Mouse (Mus musculus) NIH3T3 (cell line): Measurements from ENCODE around the gene Crabp2.

Experiments
- DNase-seq: peaks from one replicate; pipeline ENCODE4 v3.0.0-alpha.2; 2012; ENCODE audit warnings: low read depth

Gene Crabp2

DNA sequence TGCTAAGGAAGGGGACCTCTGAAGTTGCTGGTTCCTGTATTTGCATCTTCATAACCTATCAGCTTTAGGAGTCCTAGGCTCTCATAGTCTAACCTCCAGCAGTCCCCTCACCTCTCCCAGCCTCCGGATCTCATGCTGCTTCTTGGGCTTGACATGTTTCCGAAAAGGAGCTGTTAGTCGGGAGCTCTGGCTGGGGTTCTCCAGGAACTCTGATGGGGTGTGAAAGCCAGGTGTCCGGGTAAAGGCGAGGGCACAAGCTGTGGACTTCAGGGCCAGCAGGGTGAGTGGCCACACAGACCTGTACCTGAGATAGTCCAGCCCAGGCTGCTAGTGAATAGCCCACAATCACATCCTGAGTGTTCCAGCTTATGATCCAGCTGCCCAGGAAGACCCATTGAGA lies 21.0 kb upstream of the Crabp2 start:
- no peak for DNase-seq

DNA sequence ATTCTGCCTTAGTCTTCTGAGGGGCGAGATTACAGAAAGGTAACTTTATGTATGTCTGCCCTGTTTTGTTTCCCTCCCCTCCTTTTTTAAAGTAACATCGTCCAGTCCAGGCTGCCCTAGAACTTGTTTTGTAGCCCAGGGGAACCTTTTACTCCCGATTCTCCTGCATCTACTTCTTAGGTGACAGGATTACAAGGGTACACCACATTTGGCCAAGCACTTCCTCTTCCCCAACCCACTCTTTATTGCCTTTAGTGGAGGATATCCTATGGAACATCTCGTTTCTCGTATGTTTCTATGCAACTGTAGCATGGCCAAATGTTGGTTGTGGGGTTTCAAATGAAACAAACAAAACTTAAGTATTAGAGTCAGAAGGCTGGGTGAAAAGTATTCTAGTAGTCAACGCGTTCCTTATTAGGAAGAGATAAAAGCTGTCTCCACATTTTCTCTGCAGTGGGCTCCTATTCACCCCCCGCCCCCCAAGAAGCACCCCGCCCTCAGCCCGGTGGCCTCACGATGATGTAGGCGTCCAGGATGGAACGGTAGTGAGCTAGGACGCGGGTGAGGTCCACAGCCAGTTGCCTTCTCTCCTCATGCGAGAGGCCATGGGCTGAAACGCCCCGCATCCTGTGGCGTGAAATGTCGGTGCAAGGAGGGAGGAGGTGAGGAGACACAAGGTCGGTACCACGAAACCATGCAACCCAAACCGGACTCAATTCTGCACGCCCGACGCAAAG lies 19.0 kb upstream of the Crabp2 start:
- DNase-seq, result no peak

GRCm38 (mm10) chr3:87930078-87930795 lies 18.2 kb upstream of the Crabp2 start, which contains the start of the genes Isg20l2 and Rrnad1:
Isg20l2 (plus strand) TSS chr3:87930314.
Rrnad1 (minus strand) TSS chr3:87930717.
- DNase-seq, result peak; percentile 98

DNA sequence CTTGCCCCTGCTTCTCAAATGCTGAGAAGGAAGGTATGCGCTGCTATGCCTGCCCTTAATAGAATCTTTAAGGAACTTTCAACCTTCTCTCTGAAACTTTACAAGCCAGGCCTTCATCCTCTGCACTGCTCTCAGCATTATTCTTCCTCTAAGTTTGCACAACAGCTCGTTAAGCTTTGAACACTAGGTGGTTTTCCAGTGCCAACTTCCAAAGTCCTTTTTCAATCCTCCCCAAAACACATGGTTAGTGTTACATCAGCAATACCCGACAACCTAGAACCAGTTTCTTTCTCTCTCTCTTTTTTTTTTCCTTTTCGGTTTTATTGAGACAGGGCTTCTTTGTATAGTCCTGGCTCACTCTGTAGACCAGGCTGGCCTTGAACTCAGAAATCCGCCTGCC lies 14.4 kb upstream of the Crabp2 start:
- no peak for DNase-seq

DNA sequence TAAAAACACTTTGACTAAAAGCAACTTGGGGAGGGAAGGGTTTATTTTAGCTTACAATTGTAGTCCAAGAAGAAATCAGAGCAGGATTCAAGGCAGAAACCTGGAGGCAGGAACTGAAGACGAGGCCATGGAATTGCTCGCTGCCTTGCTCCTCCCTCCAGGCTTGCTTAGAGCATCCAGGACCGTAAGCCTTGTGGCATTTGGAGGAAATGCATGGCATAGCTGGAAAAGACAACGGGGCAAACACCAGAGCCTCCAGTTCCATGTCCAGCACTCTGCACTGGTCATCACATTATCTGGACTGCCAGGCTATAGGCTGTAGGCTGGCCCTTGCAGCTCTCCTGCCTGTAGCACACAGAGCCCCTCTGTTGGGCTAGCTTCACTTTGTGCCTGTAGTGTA lies 14.0 kb upstream of the Crabp2 start:
- DNase-seq, result no peak

DNA sequence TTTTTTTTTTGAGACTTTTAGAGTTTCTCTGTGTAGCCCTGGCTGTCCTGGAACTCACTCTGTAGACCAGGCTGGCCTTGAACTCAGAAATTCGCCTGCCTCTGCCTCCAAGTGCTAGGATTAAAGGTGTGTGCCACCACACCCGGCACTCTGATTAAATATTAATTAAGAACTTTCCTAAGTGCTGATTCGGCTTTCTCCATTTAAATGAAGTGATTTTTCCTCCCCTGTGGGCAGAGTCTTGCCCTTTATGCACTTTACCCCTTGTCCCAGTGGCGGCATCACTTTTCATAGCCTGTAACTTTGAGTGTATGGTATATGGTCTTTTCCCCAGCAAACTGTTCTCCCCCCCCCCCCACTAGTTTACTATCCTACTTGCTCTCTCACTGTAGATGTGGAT lies 13.3 kb upstream of the Crabp2 start:
- no peak for DNase-seq

DNA sequence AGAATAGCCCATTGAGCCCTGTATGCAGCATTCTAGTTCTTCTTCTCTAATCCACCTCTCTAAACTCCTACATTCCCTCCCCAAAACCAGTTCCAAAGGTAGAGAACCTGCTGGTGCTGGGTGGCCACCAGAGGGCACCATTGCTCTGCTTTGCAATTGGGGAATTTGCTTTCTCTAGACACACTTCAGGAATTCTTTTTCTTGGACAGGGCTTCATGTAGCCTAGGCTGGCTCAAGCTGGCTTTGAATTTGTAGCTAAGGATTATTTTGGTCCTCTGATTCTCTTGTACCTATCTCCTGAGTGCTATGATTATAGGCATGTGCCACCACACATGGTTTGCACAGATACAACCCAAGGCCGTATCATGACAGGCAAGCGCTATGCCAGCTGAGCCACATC lies 12.7 kb upstream of the Crabp2 start:
- peak; percentile 92 for DNase-seq

GRCm38 (mm10) chr3:87940611-87941010 lies 7.9 kb upstream of the Crabp2 start:
- DNase-seq, result peak; percentile 51

GRCm38 (mm10) chr3:87942471-87942870 lies 6.0 kb upstream of the Crabp2 start:
- DNase-seq, result peak; percentile 90

- DNase-seq, result no peak
Observed at GRCm38 (mm10) chr3:87943586-87943985, 4.9 kb upstream of the Crabp2 start.

- DNase-seq, result peak; percentile 80
Observed at GRCm38 (mm10) chr3:87944838-87945600, 3.4 kb upstream of the Crabp2 start.

DNA sequence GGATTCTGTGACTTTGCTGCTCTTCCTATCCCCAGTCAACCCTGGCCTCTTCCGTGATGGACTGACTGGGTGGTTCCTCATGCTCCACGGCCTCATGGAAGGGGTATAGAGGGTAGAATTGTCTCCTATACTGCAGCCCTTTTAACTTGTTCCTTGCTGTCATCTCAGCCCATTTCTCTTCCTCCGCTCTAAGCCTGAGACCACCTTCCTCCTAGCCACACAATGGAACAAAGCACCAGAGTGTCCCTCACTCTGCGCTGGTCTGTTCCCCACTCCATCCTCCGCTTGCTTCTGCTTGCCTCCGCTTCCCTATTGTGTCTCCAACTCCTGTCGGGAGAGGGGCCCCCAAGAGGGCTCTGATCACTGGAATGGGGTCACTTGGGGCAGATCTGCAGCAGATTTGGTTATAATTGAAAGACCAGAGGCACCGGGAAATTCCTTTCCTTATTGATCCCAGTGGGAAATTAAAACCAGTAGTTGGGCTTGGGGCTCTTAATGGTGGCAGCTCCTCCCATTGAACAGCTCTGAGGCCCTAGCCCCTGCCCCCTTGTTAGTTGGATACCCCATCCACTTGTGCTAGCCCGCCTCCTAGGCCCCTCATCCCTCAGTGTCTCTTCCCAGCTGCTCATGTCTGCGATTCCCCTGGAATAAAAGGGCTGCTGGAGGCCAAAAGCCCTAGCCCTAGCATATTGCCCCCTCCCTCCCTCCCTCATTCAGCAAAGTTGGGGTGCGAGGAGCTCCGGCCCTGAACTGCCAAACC lies 2.5 kb upstream of the Crabp2 start:
- DNase-seq, result no peak

GRCm38 (mm10) chr3:87946541-87946860 lies 2.0 kb upstream of the Crabp2 start:
- DNase-seq, result peak; percentile 73

GRCm38 (mm10) chr3:87947056-87947810 lies 1.2 kb upstream of the Crabp2 start:
- DNase-seq, result no peak

DNA sequence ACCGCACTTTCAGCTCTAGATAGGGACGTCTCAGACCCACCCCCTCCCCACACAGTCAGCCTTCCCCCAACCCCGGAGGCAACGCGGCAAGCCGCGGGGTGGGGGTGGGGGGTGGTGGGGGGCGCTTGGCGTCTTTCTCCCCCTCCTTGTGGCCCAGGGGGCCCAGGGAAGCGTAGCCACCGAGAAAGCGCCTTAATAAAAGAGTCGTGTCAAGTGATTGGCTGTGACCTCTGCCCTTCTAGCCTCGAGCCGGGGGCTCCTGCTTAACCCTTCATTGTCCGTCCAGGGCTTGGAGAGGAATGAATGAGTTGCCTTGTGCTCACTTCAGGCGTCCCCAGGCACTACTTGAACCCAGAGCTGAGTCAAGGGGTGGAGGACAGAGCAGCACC lies 661 bp upstream of the Crabp2 start:
- DNase-seq, result no peak

DNA sequence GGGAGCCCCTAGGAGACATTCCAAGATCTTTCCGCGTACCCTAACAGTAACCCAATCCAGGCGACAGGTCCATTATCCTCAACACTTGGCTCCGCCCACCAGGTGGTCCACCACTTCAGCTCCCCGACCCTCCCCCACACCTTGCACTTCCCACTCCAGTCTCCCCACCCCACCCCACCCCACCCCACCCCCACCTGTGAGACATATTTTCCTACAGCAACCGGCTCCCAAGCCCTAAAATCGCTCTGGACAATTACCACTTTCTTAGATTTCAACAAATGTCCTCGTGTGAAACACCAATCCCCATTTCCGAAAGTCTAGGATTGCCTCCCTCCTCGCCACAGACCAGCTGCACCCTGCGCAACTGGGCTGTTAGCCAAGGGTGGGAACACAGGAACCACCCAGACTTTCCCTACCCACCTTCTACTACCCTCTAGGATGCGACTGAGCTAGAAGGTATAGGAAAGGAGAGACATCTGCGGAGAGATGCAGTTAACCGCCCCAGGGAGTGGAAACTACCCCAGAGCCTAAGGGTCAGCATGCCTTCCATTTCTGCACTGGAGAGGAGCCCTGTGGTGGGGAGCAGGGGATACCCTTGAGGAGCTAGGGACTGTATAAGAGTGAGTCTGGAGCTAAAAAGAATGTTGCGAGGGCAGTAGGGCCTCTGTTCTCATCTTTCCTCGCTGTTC lies 944 bp downstream of the Crabp2 start:
- peak; percentile 55 for DNase-seq

GRCm38 (mm10) chr3:87949955-87950515 lies 1.6 kb downstream of the Crabp2 start:
- DNase-seq, result peak; percentile 52

DNA sequence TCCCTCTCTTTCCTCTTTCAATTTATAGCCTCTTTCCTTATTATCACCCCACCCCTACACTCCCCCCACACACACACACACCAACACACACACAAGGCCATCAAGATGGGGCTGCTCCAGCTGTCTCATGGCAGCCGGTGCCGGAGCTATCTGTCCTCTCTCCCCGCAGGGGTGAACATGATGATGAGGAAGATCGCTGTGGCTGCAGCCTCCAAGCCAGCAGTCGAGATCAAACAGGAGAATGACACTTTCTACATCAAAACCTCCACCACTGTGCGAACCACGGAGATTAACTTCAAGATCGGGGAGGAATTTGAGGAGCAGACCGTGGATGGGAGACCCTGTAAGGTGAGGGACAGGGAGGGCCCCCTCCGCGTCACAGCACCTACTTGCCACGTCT lies 3.5 kb downstream of the Crabp2 start:
- DNase-seq, result no peak

DNA sequence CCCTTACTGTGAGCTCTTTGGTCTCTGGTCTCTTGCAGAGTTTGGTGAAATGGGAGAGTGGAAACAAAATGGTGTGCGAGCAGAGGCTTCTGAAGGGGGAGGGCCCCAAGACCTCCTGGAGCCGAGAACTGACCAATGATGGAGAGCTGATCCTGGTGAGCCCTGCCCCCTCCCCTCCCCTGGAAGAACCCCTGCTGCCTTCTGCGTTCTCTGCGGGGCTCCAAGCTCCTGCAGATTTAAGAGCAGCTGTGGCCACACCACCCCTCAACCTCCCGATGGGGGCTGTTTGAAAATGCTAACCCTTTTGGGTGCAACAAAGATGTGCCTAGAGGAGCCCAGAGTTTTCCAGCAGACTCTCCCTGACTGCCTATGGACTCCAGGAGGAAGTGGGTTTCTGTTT lies 4.0 kb downstream of the Crabp2 start:
- DNase-seq, result no peak

DNA sequence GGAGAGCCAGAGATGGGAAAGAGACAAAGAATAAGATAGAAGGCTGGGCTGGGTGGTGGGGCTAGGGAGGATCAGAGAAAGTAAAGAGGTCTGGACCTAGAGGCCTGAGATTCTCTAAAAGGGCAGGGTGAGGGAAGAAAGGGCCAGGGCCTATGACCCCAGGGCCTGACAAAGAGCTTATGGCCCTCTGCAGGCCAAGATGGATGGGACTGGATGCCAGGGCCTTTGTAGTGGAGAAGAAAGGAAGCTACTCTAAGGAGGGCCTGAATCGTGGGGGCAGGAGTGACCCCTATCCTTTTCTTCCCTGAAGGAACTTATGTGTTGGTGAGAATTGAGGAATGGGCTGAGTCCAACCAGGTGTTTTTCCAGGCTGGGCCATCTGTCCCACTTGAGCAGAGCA lies 9.6 kb downstream of the Crabp2 start:
- no peak for DNase-seq

- DNase-seq, result no peak
Observed at GRCm38 (mm10) chr3:87958476-87958875, 10.0 kb downstream of the Crabp2 start.
